Mouse (Mus musculus) bone marrow, adult 2 months (tissue): ENCODE data around the gene Nppc. TPM values are rescaled to one million over a fixed set of nuclear protein-coding genes. Genes with fewer than 3 reads are reported as not detected.

Experiments
- H3K27ac ChIP-seq: fragments of 200-500 bp; 2 replicates; pipeline ENCODE4 v1.5.1; 2012; ENCODE audit warnings: low read depth, mild to moderate bottlenecking, control low read depth, inconsistent platforms, low read length; ENCODE audit not compliant: control insufficient read depth, poor library complexity, insufficient read depth
- H3K4me1 ChIP-seq: fragments of 200-500 bp; 2 replicates; pipeline ENCODE4 v1.6.1; 2011; ENCODE audit warnings: low read length; ENCODE audit not compliant: control insufficient read depth, insufficient read depth
- H3K4me3 ChIP-seq: fragments of 200-500 bp; replicated peaks from 2 replicates; pipeline ENCODE3; 2011; ENCODE audit warnings: mild to moderate bottlenecking, low read depth, low read length, control low read depth; ENCODE audit not compliant: control insufficient read depth
- CTCF ChIP-seq: fragments of 200-500 bp; IDR thresholded peaks from 2 replicates; pipeline ENCODE4 v1.5.1; 2011; ENCODE audit warnings: low read length, control low read depth; ENCODE audit not compliant: control insufficient read depth, insufficient read depth
- POLR2A ChIP-seq: fragments of 200-500 bp; IDR thresholded peaks from 2 replicates; pipeline ENCODE4 v1.6.1; 2011; ENCODE audit warnings: low read depth, mild to moderate bottlenecking, control low read depth, low read length, borderline replicate concordance; ENCODE audit not compliant: control insufficient read depth
- WGBS: fragments of 180-500 bp; shearing (Covaris S2); methylation state at CpG from one replicate; pipeline ENCODE4 v1.1.7; 2018; 5-methylcytosine and 5-hydroxymethylcytosine counted together
- polyA plus RNA-seq: library from polyadenylated mRNA; stranded (reverse); fragments of >200 nt; gene quantifications from 2 replicates; pipeline ENCODE4 v1.2.4, GENCODE M21; 2011; ENCODE audit warnings: low replicate concordance; ENCODE audit not compliant: missing spikeins, insufficient read depth, insufficient read length

Nppc gene
- not detected in 2 replicates for polyA plus RNA-seq

DNA sequence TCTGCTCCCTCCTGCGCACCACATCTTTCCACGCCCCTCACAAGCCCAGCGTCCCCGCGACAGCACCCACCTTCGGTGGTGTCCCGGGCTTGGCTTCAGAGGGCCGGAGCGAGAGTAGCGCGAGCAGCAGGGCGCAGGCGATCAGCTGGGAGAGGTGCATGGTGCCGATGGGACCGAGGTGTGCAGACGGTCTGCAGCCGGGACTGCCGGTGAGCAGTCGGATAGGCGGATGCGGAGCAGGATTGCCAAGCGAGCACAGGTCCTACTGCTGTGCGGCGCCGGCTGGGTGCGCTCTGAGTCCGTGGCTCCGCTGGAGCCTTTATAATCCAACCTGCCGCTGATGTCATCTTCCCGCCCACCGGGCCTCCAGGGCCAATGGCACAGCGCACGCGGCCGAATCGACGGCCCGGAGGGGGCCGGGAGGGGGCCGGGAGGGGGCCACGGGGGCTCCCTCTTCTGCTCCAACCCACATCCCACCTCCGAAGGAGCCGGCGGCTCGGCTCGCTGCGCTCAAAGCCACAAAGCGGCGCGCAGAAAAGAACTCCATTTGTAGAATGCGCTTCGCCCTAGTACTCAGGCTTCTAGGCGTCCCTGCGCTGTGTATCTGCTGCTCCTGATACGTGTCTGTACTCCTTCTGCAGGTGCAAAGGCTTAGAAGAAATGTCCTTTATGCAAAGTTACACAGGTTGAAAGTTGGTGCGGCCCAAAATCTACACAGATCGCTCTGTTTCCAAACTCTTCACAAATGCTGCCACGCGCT is at the start of gene Nppc:
Gene Nppc, minus strand, starts transcription at position 293 of the 760 bp plus-strand sequence.
- WGBS = 5% methylated on average over 59 of the region's 59 CpGs
- Histone ChIP-seq H3K4me3 (no peak within 1 kb of the TSS), H3K4me1 (no peaks in the 10 kb centered on the region), H3K27ac (no peak within 1 kb of the TSS; the same call in 1 of the 2 replicates)
- TF ChIP-seq POLR2A = no peak

DNA sequence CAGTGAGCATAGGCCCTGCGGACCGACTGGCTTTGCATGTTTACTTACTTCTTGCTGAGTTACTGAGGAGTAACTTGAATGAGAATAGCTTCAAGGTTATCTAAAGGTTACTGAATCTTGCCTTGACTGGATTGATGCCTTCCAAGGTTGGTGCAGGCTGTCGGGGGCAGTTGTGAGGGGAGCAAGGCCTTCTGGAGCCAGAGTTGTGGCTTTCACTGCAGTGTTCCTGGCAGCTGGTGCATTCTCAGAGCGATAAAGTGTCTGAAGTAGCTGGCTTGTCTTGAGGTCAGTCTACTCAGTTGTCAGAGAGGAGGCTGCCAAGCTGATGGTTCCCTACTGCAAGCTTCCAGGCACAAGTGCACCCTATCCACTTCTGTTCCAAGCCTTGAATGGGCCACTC is 49.0 kb upstream of the Nppc start:
- WGBS = 81% methylated on average over 4 of the region's 4 CpGs
- Histone ChIP-seq H3K27ac (no peak overlapping the region), H3K4me3 (no peak overlapping the region), H3K4me1 (no peaks in the 10 kb centered on the region)
- TF ChIP-seq CTCF (no peak), POLR2A (no peak)

- no peak for TF ChIP-seq POLR2A
- TF ChIP-seq CTCF = no peak
- H3K27ac ChIP-seq = no peak overlapping the region
- no peak overlapping the region for H3K4me3 ChIP-seq
- no peaks in the 10 kb centered on the region for H3K4me1 ChIP-seq
- 81% methylated on average over 1 of the region's 1 CpGs for WGBS
These were observed 47.8 kb upstream of the Nppc start for GRCm38 (mm10) chr1:86718190-86718589.

DNA sequence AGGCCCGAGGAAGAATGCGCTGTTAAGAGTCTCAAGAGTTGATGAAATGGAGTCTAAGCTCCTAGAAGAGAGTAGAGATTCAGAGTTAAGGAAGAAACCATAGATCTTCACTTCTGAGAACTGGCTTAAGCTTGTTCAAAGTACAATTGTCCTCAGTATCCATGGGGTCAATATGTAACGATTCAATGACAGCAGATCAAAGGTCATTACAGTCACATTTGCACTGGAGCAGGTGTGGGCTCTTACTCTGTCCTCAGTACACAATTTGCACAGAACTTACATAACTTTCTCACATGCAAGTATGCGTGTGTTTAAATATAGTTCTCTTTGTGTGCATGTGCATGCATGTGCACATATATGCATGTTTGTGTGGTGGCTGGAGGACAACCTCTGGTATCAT is 42.7 kb upstream of the Nppc start:
- Histone ChIP-seq H3K4me1 (no peaks in the 10 kb centered on the region), H3K4me3 (no peak overlapping the region), H3K27ac (no peak overlapping the region)
- 86% methylated on average over 4 of the region's 4 CpGs for WGBS
- TF ChIP-seq POLR2A (no peak), CTCF (no peak)

- 70% methylated on average over 2 of the region's 2 CpGs for WGBS
- Histone ChIP-seq H3K27ac (no peak overlapping the region), H3K4me1 (no peaks in the 10 kb centered on the region), H3K4me3 (no peak overlapping the region)
- no peak for TF ChIP-seq CTCF
- no peak for TF ChIP-seq POLR2A
These were observed 41.7 kb upstream of the Nppc start for GRCm38 (mm10) chr1:86712045-86712444.

GRCm38 (mm10) chr1:86709546-86709945 is 39.2 kb upstream of the Nppc start:
- WGBS = 62% methylated on average over 4 of the region's 4 CpGs
- Histone ChIP-seq H3K27ac (no peak overlapping the region), H3K4me3 (no peak overlapping the region), H3K4me1 (no peaks in the 10 kb centered on the region)
- TF ChIP-seq CTCF (no peak), POLR2A (no peak)

DNA sequence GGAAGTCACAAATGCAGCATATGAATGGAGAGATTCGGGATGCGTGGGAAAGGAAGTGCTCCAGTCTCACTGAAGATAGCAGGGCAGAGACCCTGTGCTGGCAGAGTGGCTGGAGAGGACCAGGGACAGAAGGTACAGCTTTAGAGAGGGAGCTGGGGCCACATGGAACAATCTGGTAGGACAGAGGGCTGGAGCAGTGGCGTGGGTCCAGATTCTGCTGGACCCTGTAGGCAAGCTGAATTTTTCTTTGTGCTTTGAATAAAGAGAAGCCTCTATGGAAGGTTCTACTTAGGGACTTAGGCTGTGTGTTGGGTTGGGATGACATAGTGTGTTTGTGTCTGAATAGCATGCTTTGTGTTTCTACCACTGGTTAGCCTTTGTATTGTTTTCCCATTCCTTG is 35.1 kb upstream of the Nppc start:
- H3K27ac ChIP-seq = no peak overlapping the region
- WGBS = 85% methylated on average over 3 of the region's 3 CpGs
- no peak for TF ChIP-seq POLR2A
- TF ChIP-seq CTCF = no peak
- H3K4me1 ChIP-seq = peaks cover 2% of the 10 kb centered on the region; the same call in 1 of the 2 replicates
- no peak overlapping the region for H3K4me3 ChIP-seq

DNA sequence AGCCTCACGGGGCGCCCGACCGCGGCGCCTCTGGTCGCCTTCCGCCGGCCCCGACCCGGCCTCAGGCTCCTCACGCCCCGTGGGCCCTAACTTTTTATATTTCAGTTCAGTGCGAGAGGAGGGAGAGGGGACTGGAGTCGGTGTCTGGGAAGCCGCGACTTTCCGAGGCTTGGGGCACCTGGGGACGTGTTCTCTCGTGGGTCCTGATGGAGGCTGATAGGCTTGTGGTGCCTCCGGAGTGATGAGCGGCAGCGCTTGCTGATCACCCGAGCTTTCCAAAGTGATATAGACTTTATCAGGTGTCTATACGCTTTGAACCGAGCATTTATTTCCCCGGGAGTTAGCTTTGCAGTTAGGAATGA is 33.6 kb upstream of the Nppc start:
- WGBS = 1% methylated on average over 27 of the region's 27 CpGs
- Histone ChIP-seq H3K27ac (peak overlapping the region; percentile 60), H3K4me1 (peaks cover 2% of the 10 kb centered on the region; the same call in 1 of the 2 replicates), H3K4me3 (peak overlapping the region; percentile 58)
- TF ChIP-seq POLR2A (no peak), CTCF (no peak)

DNA sequence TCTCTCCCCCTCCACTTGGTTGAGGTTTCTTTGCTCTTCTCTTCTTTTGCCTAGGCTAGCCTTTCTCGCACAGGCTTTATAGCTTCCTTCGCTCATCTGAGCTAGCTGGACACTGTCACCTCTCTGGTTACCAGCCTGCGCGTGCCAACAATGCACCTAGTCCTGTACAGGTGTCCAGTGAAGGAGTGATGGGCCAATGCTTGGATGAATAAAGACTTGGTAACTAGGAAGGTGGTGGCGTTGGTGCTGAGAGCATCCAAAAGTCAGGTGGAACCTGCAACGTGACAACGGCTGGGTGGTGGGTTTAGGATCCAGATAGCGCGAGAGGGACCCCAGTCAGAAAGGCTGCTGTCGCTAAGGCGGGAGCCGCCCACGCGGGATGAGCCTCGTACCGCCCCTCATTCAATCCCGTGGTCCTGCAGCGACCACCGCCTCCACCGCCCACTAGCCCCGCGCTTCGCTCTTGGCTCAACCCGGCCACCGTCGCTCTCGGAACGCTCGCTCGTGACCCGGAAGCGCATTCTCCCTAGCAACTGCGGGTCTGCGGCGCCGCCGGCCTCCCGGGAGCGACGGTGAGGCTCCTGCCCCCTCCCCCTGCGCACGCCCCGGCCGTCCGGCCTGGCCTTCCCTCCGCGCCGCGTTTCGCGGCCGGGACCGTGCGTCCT is 33.1 kb upstream of the Nppc start, which contains the start of gene Dis3l2:
Gene Dis3l2, plus strand, starts transcription at position 509 of the 665 bp plus-strand sequence.
- 3% methylated on average over 54 of the region's 54 CpGs for WGBS
- Histone ChIP-seq H3K27ac (peak within 1 kb of the TSS; percentile 60), H3K4me1 (peaks cover 2% of the 10 kb centered on the region; the same call in 1 of the 2 replicates), H3K4me3 (peak within 1 kb of the TSS; percentile 58)
- TF ChIP-seq CTCF (no peak), POLR2A (peak; percentile 20; the same call in 1 of the 2 replicates)
